Mouse (Mus musculus) forebrain, embryonic 14.5 days (tissue): ENCODE results near the gene Fam208a. TPM values are rescaled to one million over a fixed set of nuclear protein-coding genes. Genes with fewer than 3 reads are reported as not detected.

ENCODE experiments used
- ATAC-seq: fragments of 200-750 bp; cut with Nextera tagmentation; 2 replicates; pipeline ENCODE4 v1.8.0; 2017; ENCODE audit warnings: mild to moderate bottlenecking, moderate library complexity
- DNase-seq: peaks from one replicate; pipeline ENCODE4 v3.0.0-alpha.2; 2015; ENCODE audit warnings: low spot score
- H3K27ac ChIP-seq: fragments of 300-500 bp; sonication (generic); 2 replicates; pipeline ENCODE4 v1.5.1; 2014; ENCODE audit warnings: low read depth, mild to moderate bottlenecking, control low read depth, low read length, moderate library complexity
- H3K27me3 ChIP-seq: fragments of 300-500 bp; sonication (generic); replicated peaks from 2 replicates; pipeline ENCODE4 v1.6.1; 2014; ENCODE audit warnings: low read length, control low read depth, mixed read lengths; ENCODE audit not compliant: control insufficient read depth, insufficient read depth
- H3K36me3 ChIP-seq: fragments of 300-500 bp; sonication (generic); 2 replicates; pipeline ENCODE4 v1.6.1; 2014; ENCODE audit warnings: low read length, control low read depth; ENCODE audit not compliant: control insufficient read depth, insufficient read depth
- H3K4me1 ChIP-seq: fragments of 300-500 bp; sonication (generic); 2 replicates; pipeline ENCODE4 v1.6.1; 2014; ENCODE audit warnings: antibody characterized with exemption, low read length, control low read depth; ENCODE audit not compliant: control insufficient read depth, insufficient read depth
- H3K4me2 ChIP-seq: fragments of 300-500 bp; sonication (generic); 2 replicates; pipeline ENCODE4 v1.6.1; 2014; ENCODE audit warnings: mild to moderate bottlenecking, control low read depth, low read length
- H3K4me3 ChIP-seq: fragments of 300-500 bp; sonication (generic); 2 replicates; pipeline ENCODE4 v1.5.1; 2014; ENCODE audit warnings: low read depth, low read length, control low read depth
- H3K9ac ChIP-seq: fragments of 300-500 bp; sonication (generic); 2 replicates; pipeline ENCODE4 v1.6.1; 2014; ENCODE audit warnings: mild to moderate bottlenecking, low read length, control low read depth, moderate library complexity
- H3K9me3 ChIP-seq: fragments of 300-500 bp; sonication (generic); replicated peaks from 2 replicates; pipeline ENCODE4 v1.6.1; 2016; ENCODE audit warnings: low read length, control low read depth, mixed read lengths; ENCODE audit not compliant: control insufficient read depth
- WGBS: fragments of 180-500 bp; shearing (Covaris S2); extraction: QIAGEN DNeasy Blood & Tissue Kit; methylation state at CpG from one replicate; pipeline ENCODE4 v1.1.7; 2014; 5-methylcytosine and 5-hydroxymethylcytosine counted together
- polyA plus RNA-seq: library from polyadenylated mRNA; unstranded; fragments of >200 nt; fragmentation: Nextera tagmentation; extraction: Ambion mirVana; gene quantifications from 2 replicates; pipeline ENCODE4 v1.2.1, GENCODE M21; 2014

The Fam208a gene
- polyA plus RNA-seq, 1 experiment from 2014 or later: 8.7 TPM

DNA sequence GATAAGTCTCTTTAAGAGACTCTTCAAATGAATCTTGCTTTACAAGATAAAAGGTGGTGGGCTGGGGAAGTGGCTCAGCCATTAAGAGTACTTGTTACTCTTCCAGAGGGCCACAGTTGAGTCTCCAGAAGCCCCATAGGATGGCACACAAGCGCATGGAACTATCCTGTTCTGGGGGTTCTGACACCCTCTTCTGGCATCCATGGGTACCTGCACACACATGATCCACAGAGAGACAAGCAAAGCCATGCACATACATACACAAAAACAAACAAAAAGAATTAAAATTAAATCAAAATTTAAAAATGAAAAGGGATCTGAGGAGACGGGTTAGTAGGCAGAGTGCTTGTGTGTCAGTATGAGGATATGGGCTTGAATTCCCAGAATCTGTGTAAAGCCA is 36.0 kb upstream of the Fam208a start:
- Histone ChIP-seq H3K4me2 (no peak overlapping the region), H3K4me3 (no peak overlapping the region), H3K36me3 (no peaks in the 10 kb centered on the region), H3K9ac (no peak overlapping the region), H3K9me3 (no peaks in the 10 kb centered on the region), H3K27ac (no peak overlapping the region), H3K27me3 (no peaks in the 10 kb centered on the region), H3K4me1 (no peaks in the 10 kb centered on the region)
- DNase-seq (no peak), ATAC-seq (no peak)
- 90% methylated on average over 2 of the region's 2 CpGs for WGBS

DNA sequence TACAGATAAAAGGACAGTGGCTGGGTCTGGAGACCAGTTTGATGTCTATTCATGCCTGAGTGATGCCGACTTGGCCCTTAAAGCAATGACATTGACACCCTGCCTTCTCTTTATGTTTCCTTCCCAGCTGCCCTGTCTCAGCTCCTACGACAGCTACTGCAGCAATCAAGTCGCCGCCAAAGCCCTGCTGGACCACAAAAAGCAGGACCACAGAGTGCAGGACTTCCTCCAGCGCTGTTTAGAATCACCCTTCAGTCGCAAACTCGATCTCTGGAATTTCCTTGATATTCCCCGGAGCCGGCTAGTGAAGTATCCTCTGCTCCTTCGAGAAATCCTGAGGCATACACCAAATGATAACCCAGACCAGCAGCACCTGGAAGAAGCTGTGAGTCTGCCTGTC is 34.8 kb upstream of the Fam208a start:
- no peak overlapping the region for H3K9ac ChIP-seq
- H3K4me1 ChIP-seq: no peaks in the 10 kb centered on the region
- H3K9me3 ChIP-seq: no peaks in the 10 kb centered on the region
- no peak overlapping the region for H3K4me3 ChIP-seq
- no peak overlapping the region for H3K4me2 ChIP-seq
- H3K27ac ChIP-seq: no peak overlapping the region
- 78% methylated on average over 10 of the region's 10 CpGs for WGBS
- H3K36me3 ChIP-seq: no peaks in the 10 kb centered on the region
- H3K27me3 ChIP-seq: no peaks in the 10 kb centered on the region
- ATAC-seq: no peak
- DNase-seq: no peak

- H3K9me3 ChIP-seq: no peaks in the 10 kb centered on the region
- H3K4me2 ChIP-seq: no peak overlapping the region
- no peaks in the 10 kb centered on the region for H3K4me1 ChIP-seq
- no peak overlapping the region for H3K27ac ChIP-seq
- no peak for ATAC-seq
- no peak for DNase-seq
- H3K27me3 ChIP-seq: no peaks in the 10 kb centered on the region
- H3K36me3 ChIP-seq: no peaks in the 10 kb centered on the region
- no peak overlapping the region for H3K9ac ChIP-seq
- no peak overlapping the region for H3K4me3 ChIP-seq
- WGBS: 89% methylated on average over 7 of the region's 7 CpGs
Measured at GRCm38 (mm10) chr14:27396424-27396823, 32.2 kb upstream of the Fam208a start.

- Histone ChIP-seq H3K27me3 (no peaks in the 10 kb centered on the region), H3K36me3 (no peaks in the 10 kb centered on the region), H3K27ac (no peak overlapping the region), H3K9me3 (no peaks in the 10 kb centered on the region), H3K9ac (no peak overlapping the region), H3K4me1 (no peaks in the 10 kb centered on the region), H3K4me3 (no peak overlapping the region), H3K4me2 (no peak overlapping the region)
- ATAC-seq: no peak
- DNase-seq: peak; percentile 18
- WGBS: 81% methylated on average over 6 of the region's 6 CpGs
Measured at GRCm38 (mm10) chr14:27397526-27397925, 31.1 kb upstream of the Fam208a start.

DNA sequence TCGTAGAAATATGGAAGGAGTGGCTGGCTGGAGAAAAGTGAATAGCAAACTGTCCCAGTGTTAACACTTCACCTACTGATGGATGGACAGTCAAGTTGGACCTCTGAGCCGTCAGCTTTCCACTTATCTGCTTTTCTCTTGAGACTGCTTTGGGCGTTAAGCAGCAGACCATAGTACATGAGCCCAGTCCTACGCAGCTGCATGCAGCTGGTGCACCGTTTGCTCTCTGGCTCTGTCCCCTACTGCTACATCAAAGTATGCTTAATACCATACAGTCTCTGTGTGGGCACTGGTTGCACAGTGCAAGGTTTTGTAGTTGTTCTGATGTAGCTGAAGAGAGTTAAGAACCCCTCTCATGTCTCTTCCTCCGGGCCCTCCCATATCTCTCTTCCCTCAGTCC is 28.1 kb upstream of the Fam208a start:
- no peaks in the 10 kb centered on the region for H3K9me3 ChIP-seq

DNA sequence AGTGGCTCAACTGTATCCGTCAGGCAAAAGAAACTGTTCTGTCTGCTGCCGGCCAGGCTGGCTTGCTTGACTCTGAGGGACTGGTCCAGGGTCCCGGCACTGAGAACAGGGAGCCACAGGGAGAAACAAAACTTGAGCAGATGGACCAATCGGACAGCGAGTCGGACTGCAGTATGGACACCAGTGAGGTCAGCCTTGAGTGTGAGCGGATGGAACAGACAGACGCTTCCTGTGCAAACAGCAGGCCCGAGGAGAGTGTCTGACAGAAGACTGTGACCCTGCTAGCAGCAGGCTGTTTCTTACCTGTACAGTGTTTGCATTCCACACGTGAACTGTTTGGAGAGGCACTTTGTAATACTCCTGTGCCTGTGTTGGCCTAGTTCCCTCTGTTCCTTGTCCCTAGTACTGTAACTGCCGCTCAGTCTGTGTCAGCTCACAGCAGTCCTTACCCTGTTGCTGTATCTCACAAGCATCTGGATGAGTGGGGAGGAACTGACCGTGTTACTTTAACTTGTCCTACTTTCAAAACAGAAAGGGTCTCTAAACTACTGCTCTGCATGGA is 26.8 kb upstream of the Fam208a start:
- no peak overlapping the region for H3K4me3 ChIP-seq
- no peak overlapping the region for H3K4me2 ChIP-seq
- DNase-seq (no peak), ATAC-seq (no peak)
- no peak overlapping the region for H3K9ac ChIP-seq
- no peaks in the 10 kb centered on the region for H3K27me3 ChIP-seq
- no peaks in the 10 kb centered on the region for H3K36me3 ChIP-seq
- H3K4me1 ChIP-seq: no peaks in the 10 kb centered on the region
- 92% methylated on average over 12 of the region's 12 CpGs for WGBS
- no peak overlapping the region for H3K27ac ChIP-seq
- no peaks in the 10 kb centered on the region for H3K9me3 ChIP-seq

More for the DNA sequence above, 28.1 kb upstream of the Fam208a start:
- Histone ChIP-seq H3K4me3 (no peak overlapping the region), H3K36me3 (no peaks in the 10 kb centered on the region), H3K4me1 (no peaks in the 10 kb centered on the region), H3K9ac (no peak overlapping the region), H3K4me2 (no peak overlapping the region), H3K27ac (no peak overlapping the region), H3K27me3 (no peaks in the 10 kb centered on the region)
- ATAC-seq: no peak
- DNase-seq: no peak
- 93% methylated on average over 6 of the region's 6 CpGs for WGBS

DNA sequence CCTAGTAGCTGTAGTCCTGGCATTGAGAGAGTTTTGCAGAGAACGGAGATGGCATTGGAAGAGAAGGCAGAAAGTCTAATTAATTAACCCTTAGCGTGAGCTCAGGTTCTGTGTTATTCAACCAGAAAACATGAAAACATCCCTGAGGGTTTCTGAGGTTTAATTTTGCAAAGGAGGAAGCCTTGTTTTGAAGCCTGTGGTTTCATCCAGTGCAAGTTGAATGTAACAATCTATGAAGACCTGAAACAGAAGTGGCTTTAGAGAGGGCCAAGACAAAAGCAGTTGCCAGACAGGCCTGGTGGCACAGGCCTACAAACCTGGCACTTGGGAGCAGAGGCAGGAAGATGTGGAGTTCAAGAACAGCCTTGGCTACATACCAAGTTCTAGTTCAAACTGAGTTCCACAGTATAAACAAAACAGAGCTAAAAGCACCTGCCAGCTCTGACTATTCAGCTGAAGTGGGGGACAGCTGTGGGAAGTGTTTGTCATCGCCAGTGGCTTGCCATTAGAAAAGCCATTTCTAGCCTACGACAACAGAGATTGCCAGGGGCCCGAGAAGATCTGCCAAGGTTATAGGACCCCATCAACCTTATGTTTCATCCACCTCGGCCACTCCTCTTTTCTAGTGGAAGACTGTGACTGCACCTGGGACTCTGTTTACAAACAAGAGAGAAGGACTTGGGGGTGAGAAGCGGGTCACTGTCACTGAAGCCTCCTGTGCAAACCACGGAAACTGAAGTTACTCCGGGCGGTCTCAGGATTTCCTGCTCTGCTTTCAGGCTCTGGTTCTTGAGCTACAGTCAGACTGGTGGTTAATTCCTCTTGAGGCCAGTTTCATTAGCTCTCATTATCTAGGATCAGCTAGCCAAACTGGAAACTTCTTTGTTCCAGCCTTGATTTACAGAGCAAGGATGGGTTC is 26.0 kb upstream of the Fam208a start:
- H3K9ac ChIP-seq: no peak overlapping the region
- H3K27ac ChIP-seq: no peak overlapping the region
- H3K36me3 ChIP-seq: no peaks in the 10 kb centered on the region
- ATAC-seq: no peak
- DNase-seq: peak; percentile 3
- no peaks in the 10 kb centered on the region for H3K9me3 ChIP-seq
- no peaks in the 10 kb centered on the region for H3K27me3 ChIP-seq
- no peak overlapping the region for H3K4me2 ChIP-seq
- 80% methylated on average over 10 of the region's 10 CpGs for WGBS
- H3K4me1 ChIP-seq: no peaks in the 10 kb centered on the region
- no peak overlapping the region for H3K4me3 ChIP-seq

- no peaks in the 10 kb centered on the region for H3K4me1 ChIP-seq
- H3K27ac ChIP-seq: no peak overlapping the region
- no peak overlapping the region for H3K4me3 ChIP-seq
- 93% methylated on average over 4 of the region's 4 CpGs for WGBS
- no peaks in the 10 kb centered on the region for H3K36me3 ChIP-seq
- no peaks in the 10 kb centered on the region for H3K27me3 ChIP-seq
- ATAC-seq (no peak), DNase-seq (no peak)
- no peak overlapping the region for H3K4me2 ChIP-seq
- no peak overlapping the region for H3K9ac ChIP-seq
- H3K9me3 ChIP-seq: peaks cover 4% of the 10 kb centered on the region; the same call in 1 of the 2 replicates
Measured at GRCm38 (mm10) chr14:27405452-27405851, 23.2 kb upstream of the Fam208a start.

- DNase-seq (no peak), ATAC-seq (no peak)
- no peak overlapping the region for H3K9ac ChIP-seq
- no peak overlapping the region for H3K4me2 ChIP-seq
- H3K4me3 ChIP-seq: no peak overlapping the region
- H3K27ac ChIP-seq: no peak overlapping the region
- no peaks in the 10 kb centered on the region for H3K4me1 ChIP-seq
- no peaks in the 10 kb centered on the region for H3K27me3 ChIP-seq
- H3K36me3 ChIP-seq: no peaks in the 10 kb centered on the region
- peaks cover 4% of the 10 kb centered on the region; the same call in 1 of the 2 replicates for H3K9me3 ChIP-seq
- 96% methylated on average over 2 of the region's 2 CpGs for WGBS
Measured at GRCm38 (mm10) chr14:27405947-27406346, 22.7 kb upstream of the Fam208a start.
